Mouse (Mus musculus): ENCODE measurements at regions not wholly inside any gene's neighbourhood (a gene's known extent, or its start where the extent isn't known, plus 50 kb on each side); places are given as distances from the start of the nearest gene placed in this dataset.
A peak's percentile ranks its signal among the peaks of the same experiment; 100 is the strongest.

- no peaks in the 10 kb centered on the region for H3K36me3 ChIP-seq (ENCODE audit: control insufficient read depth, insufficient read depth, low read length)
- TF ChIP-seq POLR2A (IDR thresholded peaks at IDR 0.05; ENCODE audit: low read depth, low read length) (no peak), CTCF (conservative IDR thresholded peaks at IDR 0.05; ENCODE audit: insufficient read depth, insufficient read length, low read depth, low read length) (no peak)
- no peaks in the 10 kb centered on the region for H3K27me3 ChIP-seq (replicated peaks; ENCODE audit: control insufficient read depth, insufficient read depth, low read length)
- no peak for DNase-seq
- H3K27ac ChIP-seq (ENCODE audit: insufficient read depth, low read depth, low read length) = no peak overlapping the region
- H3K4me1 ChIP-seq (ENCODE audit: control insufficient read depth, insufficient read depth, low read length) = 0 out of 2 replicates have a peak, but pooled peaks cover 2% of the 10 kb centered on the region
- H3K4me3 ChIP-seq (ENCODE audit: insufficient read depth, low read depth, low read length) = no peak overlapping the region
Measured at GRCm38 (mm10) chr10:37294231-37294630, 155.5 kb upstream of the Marcks start.

GRCm38 (mm10) chr10:37293292-37293691 lies 154.6 kb upstream of the Marcks start:
- no peak overlapping the region for H3K27ac ChIP-seq (ENCODE audit: insufficient read depth, low read depth, low read length)
- H3K27me3 ChIP-seq (replicated peaks; ENCODE audit: control insufficient read depth, insufficient read depth, low read length) = no peaks in the 10 kb centered on the region
- 0 out of 2 replicates have a peak, but pooled peaks cover 2% of the 10 kb centered on the region for H3K4me1 ChIP-seq (ENCODE audit: control insufficient read depth, insufficient read depth, low read length)
- DNase-seq = no peak
- TF ChIP-seq POLR2A (IDR thresholded peaks at IDR 0.05; ENCODE audit: low read depth, low read length) (no peak), CTCF (conservative IDR thresholded peaks at IDR 0.05; ENCODE audit: insufficient read depth, insufficient read length, low read depth, low read length) (no peak)
- H3K36me3 ChIP-seq (ENCODE audit: control insufficient read depth, insufficient read depth, low read length) = no peaks in the 10 kb centered on the region
- no peak overlapping the region for H3K4me3 ChIP-seq (ENCODE audit: insufficient read depth, low read depth, low read length)
- WGBS = 78% methylated on average over 1 of the region's 1 CpGs

GRCm38 (mm10) chr10:37291639-37292495 lies 153.1 kb upstream of the Marcks start:
- DNase-seq = peak; percentile 58
- Histone ChIP-seq H3K36me3 (ENCODE audit: control insufficient read depth, insufficient read depth, low read length) (no peaks in the 10 kb centered on the region), H3K4me3 (ENCODE audit: insufficient read depth, low read depth, low read length) (no peak overlapping the region), H3K27ac (ENCODE audit: insufficient read depth, low read depth, low read length) (no peak overlapping the region), H3K27me3 (replicated peaks; ENCODE audit: control insufficient read depth, insufficient read depth, low read length) (no peaks in the 10 kb centered on the region), H3K4me1 (ENCODE audit: control insufficient read depth, insufficient read depth, low read length) (0 out of 2 replicates have a peak, but pooled peaks cover 2% of the 10 kb centered on the region)
- TF ChIP-seq POLR2A (IDR thresholded peaks at IDR 0.05; ENCODE audit: low read depth, low read length) = no peak
- no peak for TF ChIP-seq CTCF (conservative IDR thresholded peaks at IDR 0.05; ENCODE audit: insufficient read depth, insufficient read length, low read depth, low read length)
- 54% methylated on average over 2 of the region's 2 CpGs for WGBS

GRCm38 (mm10) chr10:37289964-37290704 lies 151.4 kb upstream of the Marcks start:
- Histone ChIP-seq H3K4me1 (ENCODE audit: control insufficient read depth, insufficient read depth, low read length) (0 out of 2 replicates have a peak, but pooled peaks cover 2% of the 10 kb centered on the region), H3K4me3 (ENCODE audit: insufficient read depth, low read depth, low read length) (no peak overlapping the region), H3K27ac (ENCODE audit: insufficient read depth, low read depth, low read length) (no peak overlapping the region), H3K27me3 (replicated peaks; ENCODE audit: control insufficient read depth, insufficient read depth, low read length) (no peaks in the 10 kb centered on the region), H3K36me3 (ENCODE audit: control insufficient read depth, insufficient read depth, low read length) (no peaks in the 10 kb centered on the region)
- TF ChIP-seq CTCF (conservative IDR thresholded peaks at IDR 0.05; ENCODE audit: insufficient read depth, insufficient read length, low read depth, low read length) (no peak), POLR2A (IDR thresholded peaks at IDR 0.05; ENCODE audit: low read depth, low read length) (no peak)
- WGBS = 83% methylated on average over 3 of the region's 3 CpGs
- no peak for DNase-seq

GRCm38 (mm10) chr10:37286305-37286704 lies 147.6 kb upstream of the Marcks start:
- Histone ChIP-seq H3K36me3 (ENCODE audit: control insufficient read depth, insufficient read depth, low read length) (no peaks in the 10 kb centered on the region), H3K4me1 (ENCODE audit: control insufficient read depth, insufficient read depth, low read length) (no peaks in the 10 kb centered on the region), H3K27ac (ENCODE audit: insufficient read depth, low read depth, low read length) (no peak overlapping the region), H3K4me3 (ENCODE audit: insufficient read depth, low read depth, low read length) (no peak overlapping the region), H3K27me3 (replicated peaks; ENCODE audit: control insufficient read depth, insufficient read depth, low read length) (no peaks in the 10 kb centered on the region)
- DNase-seq = no peak
- 68% methylated on average over 5 of the region's 5 CpGs for WGBS
- TF ChIP-seq POLR2A (IDR thresholded peaks at IDR 0.05; ENCODE audit: low read depth, low read length) (no peak), CTCF (conservative IDR thresholded peaks at IDR 0.05; ENCODE audit: insufficient read depth, insufficient read length, low read depth, low read length) (no peak)

- Histone ChIP-seq H3K27ac (ENCODE audit: insufficient read depth, low read depth, low read length) (no peak overlapping the region), H3K36me3 (ENCODE audit: control insufficient read depth, insufficient read depth, low read length) (no peaks in the 10 kb centered on the region), H3K4me1 (ENCODE audit: control insufficient read depth, insufficient read depth, low read length) (no peaks in the 10 kb centered on the region), H3K4me3 (ENCODE audit: insufficient read depth, low read depth, low read length) (no peak overlapping the region), H3K27me3 (replicated peaks; ENCODE audit: control insufficient read depth, insufficient read depth, low read length) (no peaks in the 10 kb centered on the region; the same call in 1 of the 2 replicates)
- TF ChIP-seq CTCF (conservative IDR thresholded peaks at IDR 0.05; ENCODE audit: insufficient read depth, insufficient read length, low read depth, low read length) (no peak), POLR2A (IDR thresholded peaks at IDR 0.05; ENCODE audit: low read depth, low read length) (no peak)
- no peak for DNase-seq
Measured at GRCm38 (mm10) chr10:37282951-37283350, 144.2 kb upstream of the Marcks start.

GRCm38 (mm10) chr10:37280823-37281222 lies 142.1 kb upstream of the Marcks start:
- Histone ChIP-seq H3K4me1 (ENCODE audit: control insufficient read depth, insufficient read depth, low read length) (no peaks in the 10 kb centered on the region), H3K4me3 (ENCODE audit: insufficient read depth, low read depth, low read length) (no peak overlapping the region), H3K27me3 (replicated peaks; ENCODE audit: control insufficient read depth, insufficient read depth, low read length) (no peaks in the 10 kb centered on the region; the same call in 1 of the 2 replicates), H3K27ac (ENCODE audit: insufficient read depth, low read depth, low read length) (no peak overlapping the region), H3K36me3 (ENCODE audit: control insufficient read depth, insufficient read depth, low read length) (no peaks in the 10 kb centered on the region)
- 91% methylated on average over 4 of the region's 4 CpGs for WGBS
- no peak for DNase-seq
- no peak for TF ChIP-seq CTCF (conservative IDR thresholded peaks at IDR 0.05; ENCODE audit: insufficient read depth, insufficient read length, low read depth, low read length)
- no peak for TF ChIP-seq POLR2A (IDR thresholded peaks at IDR 0.05; ENCODE audit: low read depth, low read length)

All from kidney, adult 2 months (tissue).